Mouse (Mus musculus) C2C12 (cell line): Measurements from ENCODE around the gene Gm20388.

Experiments
- CTCF ChIP-seq: IDR thresholded peaks from one replicate; pipeline ENCODE4 v1.5.1; 2011; ENCODE audit not compliant: control insufficient read depth, insufficient read depth, insufficient read length
- MAX ChIP-seq: IDR thresholded peaks from one replicate; pipeline ENCODE4 v1.6.1; 2011; ENCODE audit warnings: mild to moderate bottlenecking, control low read depth
- MYOG ChIP-seq: IDR thresholded peaks from one replicate; pipeline ENCODE4 v1.6.1; 2011; ENCODE audit not compliant: control insufficient read depth, insufficient read length; ENCODE audit errors: extremely low read depth
- USF1 ChIP-seq: IDR thresholded peaks from one replicate; pipeline ENCODE4 v1.6.1; 2011; ENCODE audit warnings: low read depth, mild to moderate bottlenecking, control low read depth, moderate library complexity

DNA sequence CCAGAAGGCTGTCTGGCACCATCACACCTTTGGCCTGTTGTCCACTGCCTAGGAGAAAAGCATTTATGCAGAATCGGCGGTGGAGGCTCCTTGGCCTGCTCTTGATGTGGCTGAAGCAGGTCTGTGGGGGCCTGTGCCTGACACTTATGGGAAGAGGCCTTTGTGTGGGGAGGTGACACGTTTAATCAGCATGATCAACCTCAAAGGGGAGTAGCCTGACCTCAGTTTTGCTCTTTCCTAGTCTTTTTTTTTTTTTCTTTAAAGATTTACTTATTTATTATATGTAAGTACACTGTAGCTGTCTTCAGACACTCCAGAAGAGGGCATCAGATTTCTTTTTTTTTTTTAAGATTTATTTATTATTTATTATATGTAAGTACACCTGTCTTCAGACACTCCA, 2052.3 kb downstream of the Gm20388 start:
- no peak for TF ChIP-seq CTCF
- TF ChIP-seq MAX = no peak
- no peak for TF ChIP-seq USF1
- TF ChIP-seq MYOG = no peak
